In genomic region chr12:29534761-29535300, GRCm38 (mm10) we compare ENCODE assay signal across 8 mouse cellular contexts. TPM values are rescaled to one million over a fixed set of nuclear protein-coding genes. Genes with fewer than 3 reads are reported as not detected.
DNase-seq lines count a peak whose midpoint lies in the region; ATAC-seq and TF ChIP-seq lines count a peak whose summit lies in the region.

No protein-coding gene starts in this region.

- H3K27me3 ChIP-seq in testis, adult 2 months (ENCODE audit: control insufficient read depth, insufficient read depth, low read length): no peaks in the 10 kb centered on the region
- peaks cover 62% of the 10 kb centered on the region for H3K27me3 ChIP-seq in forebrain, embryonic 12.5 days
- H3K27me3 ChIP-seq in limb, embryonic 14.5 days (ENCODE audit: control insufficient read depth, insufficient read depth, low read length): peaks cover 43% of the 10 kb centered on the region
- peaks cover 24% of the 10 kb centered on the region for H3K27me3 ChIP-seq in stomach, embryonic 16.5 days (ENCODE audit: control insufficient read depth, insufficient read depth, low read length)

- DNase-seq in testis, postnatal 14 days (ENCODE audit: low spot score): no peak
- no peak for DNase-seq in limb, embryonic 14.5 days (ENCODE audit: low spot score)
- no peak for DNase-seq in urinary bladder, adult 2 months (ENCODE audit: low spot score)
- no peak for DNase-seq in urinary bladder, postnatal 25 days (ENCODE audit: low spot score)
- DNase-seq in spleen, adult 18-20 months: no peak

- H3K9me3 ChIP-seq in forebrain, embryonic 12.5 days: no peaks in the 10 kb centered on the region
- H3K9me3 ChIP-seq in limb, embryonic 14.5 days (ENCODE audit: control insufficient read depth, low read length): no peaks in the 10 kb centered on the region
- H3K9me3 ChIP-seq in stomach, embryonic 16.5 days (replicated peaks; ENCODE audit: control insufficient read depth, low read length): no peaks in the 10 kb centered on the region

- H3K4me1 ChIP-seq in testis, adult 2 months (ENCODE audit: control insufficient read depth, insufficient read depth, low read length): peaks cover 2% of the 10 kb centered on the region; the same call in 1 of the 2 replicates
- peaks cover 59% of the 10 kb centered on the region for H3K4me1 ChIP-seq in forebrain, embryonic 12.5 days
- no peaks in the 10 kb centered on the region for H3K4me1 ChIP-seq in limb, embryonic 14.5 days (ENCODE audit: control insufficient read depth, insufficient read depth, low read length)
- H3K4me1 ChIP-seq in stomach, embryonic 16.5 days (ENCODE audit: control insufficient read depth, insufficient read depth, low read length): no peaks in the 10 kb centered on the region

- under 1% methylated on average over 25 of the region's 25 CpGs for WGBS in forebrain, embryonic 12.5 days
- 1% methylated on average over 23 of the region's 25 CpGs for WGBS in limb, embryonic 14.5 days
- 2% methylated on average over 25 of the region's 25 CpGs for WGBS in stomach, embryonic 16.5 days

- ATAC-seq in forebrain, embryonic 12.5 days (ENCODE audit: low FRiP score): peak; percentile 50; the same call in 1 of the 2 replicates
- ATAC-seq in limb, embryonic 14.5 days (ENCODE audit: low FRiP score, low read depth): no peak
- no peak for ATAC-seq in stomach, embryonic 16.5 days (ENCODE audit: insufficient read depth, low FRiP score)

- no peak for TF ChIP-seq CTCF in testis, adult 2 months (IDR thresholded peaks at IDR 0.05; ENCODE audit: control insufficient read depth, insufficient read depth, insufficient replicate concordance, low read depth, low read length)

- H3K9ac ChIP-seq in forebrain, embryonic 12.5 days: peak overlapping the region; percentile 60
- H3K9ac ChIP-seq in limb, embryonic 14.5 days (ENCODE audit: low read depth, low read length, severe bottlenecking): no peak overlapping the region
- no peak overlapping the region for H3K9ac ChIP-seq in stomach, embryonic 16.5 days (ENCODE audit: low read length)

- no peak overlapping the region for H3K27ac ChIP-seq in testis, adult 2 months (ENCODE audit: control insufficient read depth, insufficient read depth, low read depth, low read length)
- peak overlapping the region; percentile 90 for H3K27ac ChIP-seq in forebrain, embryonic 12.5 days
- H3K27ac ChIP-seq in limb, embryonic 14.5 days (replicated peaks; ENCODE audit: low read depth, low read length): no peak overlapping the region
- no peak overlapping the region for H3K27ac ChIP-seq in stomach, embryonic 16.5 days (ENCODE audit: low read length)

- H3K36me3 ChIP-seq in testis, adult 2 months (ENCODE audit: control insufficient read depth, insufficient read depth, low read length): no peaks in the 10 kb centered on the region
- no peaks in the 10 kb centered on the region for H3K36me3 ChIP-seq in forebrain, embryonic 12.5 days (replicated peaks)
- no peaks in the 10 kb centered on the region for H3K36me3 ChIP-seq in limb, embryonic 14.5 days (ENCODE audit: control insufficient read depth, insufficient read depth, low read length)
- no peaks in the 10 kb centered on the region for H3K36me3 ChIP-seq in stomach, embryonic 16.5 days (ENCODE audit: control insufficient read depth, insufficient read depth, low read length)

- peak overlapping the region; percentile 14 for H3K4me3 ChIP-seq in testis, adult 2 months (ENCODE audit: control insufficient read depth, low read depth, low read length)
- peak overlapping the region; percentile 43 for H3K4me3 ChIP-seq in forebrain, embryonic 12.5 days (replicated peaks)
- peak overlapping the region; percentile 10 for H3K4me3 ChIP-seq in limb, embryonic 14.5 days (replicated peaks; ENCODE audit: low read length)
- no peak overlapping the region for H3K4me3 ChIP-seq in stomach, embryonic 16.5 days (replicated peaks; ENCODE audit: low read length)

- peak overlapping the region; percentile 66 for H3K4me2 ChIP-seq in forebrain, embryonic 12.5 days
- peak overlapping the region; percentile 19; the same call in 1 of the 2 replicates for H3K4me2 ChIP-seq in limb, embryonic 14.5 days (replicated peaks; ENCODE audit: low read depth, low read length, severe bottlenecking)
- 0 out of 2 replicates have a peak overlapping the region, but pooled peaks have one; percentile 3 for H3K4me2 ChIP-seq in stomach, embryonic 16.5 days (ENCODE audit: low read depth, low read length)

- no peak for TF ChIP-seq POLR2A in testis, adult 2 months (IDR thresholded peaks at IDR 0.05; ENCODE audit: control insufficient read depth, low read depth, low read length)
- no peak for TF ChIP-seq POLR2A in limb, embryonic 14.5 days (IDR thresholded peaks at IDR 0.05; ENCODE audit: borderline replicate concordance, extremely low read depth, insufficient read depth, insufficient read length)

RNA-seq across cellular contexts. Expression of gene Myt1l, which starts 6.6 kb away (rescaled TPM):
- 5.6 and 6.0 TPM in 2 replicates for polyA plus RNA-seq in testis, adult 2 months (2012; rRNA removed)
- polyA plus RNA-seq in forebrain, embryonic 12.5 days (2016; fragmentation: Nextera tagmentation; extraction: Ambion mirVana): 53.6 and 56.1 TPM in 2 replicates
- 0.08 and 0.18 TPM in 2 replicates for polyA plus RNA-seq in limb, embryonic 14.5 days (2012; rRNA removed)
- not detected in 2 replicates for polyA plus RNA-seq in limb, embryonic 14.5 days (2014; fragmentation: Nextera tagmentation; extraction: Ambion mirVana)
- polyA plus RNA-seq in stomach, embryonic 16.5 days (2015; fragmentation: Nextera tagmentation; extraction: Ambion mirVana): 1.9 and 2.1 TPM in 2 replicates
- polyA plus RNA-seq in urinary bladder, adult 2 months (2012; rRNA removed): 0.04 TPM in 1 of 2 replicates, not detected in the other

Comparison
In these comparisons a context has a peak if more than half of its experiments do, and no peak if none do; other contexts are left out.
1. H3K4me2 ChIP-seq: peak in every context shown above with its lines; median percentile 66 in forebrain, embryonic 12.5 days; 19 in limb, embryonic 14.5 days; 3 in stomach, embryonic 16.5 days.